Mouse (Mus musculus): ENCODE results near the gene Rptor. TPM values are rescaled to one million over a fixed set of nuclear protein-coding genes. Genes with fewer than 3 reads are reported as not detected.

Gene Rptor
- polyA plus RNA-seq, 1 experiment from 2014 or later = 9.3 TPM

DNA sequence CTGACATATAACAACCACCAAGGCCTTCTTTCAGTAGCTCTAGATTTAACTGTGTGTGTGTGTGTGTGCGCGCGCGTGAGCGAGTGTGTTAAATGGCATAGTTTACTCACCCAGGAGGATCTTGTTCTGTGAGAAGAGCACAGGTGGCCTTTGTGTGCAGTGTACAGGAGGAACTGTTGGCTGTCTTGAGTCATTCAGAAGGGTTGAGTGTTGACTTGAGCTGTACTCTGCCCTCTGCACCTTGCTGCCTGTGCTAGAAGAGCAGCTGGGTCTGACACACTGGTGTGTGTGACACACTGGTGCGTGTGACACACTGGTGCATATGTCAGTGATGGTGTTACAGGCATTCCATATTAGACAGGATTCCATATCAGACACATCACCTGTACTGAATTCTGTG lies 8.8 kb downstream of the Rptor start:
- Histone ChIP-seq H3K4me2 (no peak overlapping the region), H3K9me3 (no peaks in the 10 kb centered on the region), H3K27me3 (replicated peaks) (no peaks in the 10 kb centered on the region), H3K4me3 (replicated peaks) (no peak overlapping the region), H3K36me3 (no peaks in the 10 kb centered on the region), H3K4me1 (0 out of 2 replicates have a peak, but pooled peaks cover 2% of the 10 kb centered on the region), H3K27ac (no peak overlapping the region), H3K9ac (no peak overlapping the region)
- no peak for ATAC-seq (ENCODE audit: insufficient read depth, low FRiP score, low read depth)
- 94% methylated on average over 6 of the region's 6 CpGs for WGBS

DNA sequence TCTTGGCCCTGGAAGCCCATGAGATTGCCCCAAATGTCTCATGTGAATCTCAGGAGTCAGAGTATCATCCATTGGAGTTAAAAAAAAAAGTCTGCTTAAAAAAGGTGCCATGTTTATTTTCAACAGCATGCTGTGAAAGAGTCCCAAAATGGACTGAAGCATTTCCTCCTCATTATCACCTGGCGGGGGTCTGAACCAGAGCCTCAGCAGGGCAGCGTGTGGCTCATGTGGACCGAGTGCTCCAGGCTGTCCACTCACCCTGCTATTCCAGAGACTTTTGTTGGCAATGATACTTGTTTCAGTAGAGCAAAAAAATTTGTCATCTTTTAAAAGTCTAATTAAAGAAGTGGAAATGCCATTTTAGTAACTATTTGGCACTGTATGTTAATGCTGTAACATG lies 9.5 kb downstream of the Rptor start:
- Histone ChIP-seq H3K9ac (no peak overlapping the region), H3K4me2 (no peak overlapping the region), H3K27ac (no peak overlapping the region), H3K4me1 (0 out of 2 replicates have a peak, but pooled peaks cover 2% of the 10 kb centered on the region), H3K27me3 (replicated peaks) (no peaks in the 10 kb centered on the region), H3K4me3 (replicated peaks) (no peak overlapping the region), H3K36me3 (no peaks in the 10 kb centered on the region), H3K9me3 (no peaks in the 10 kb centered on the region)
- no peak for ATAC-seq (ENCODE audit: insufficient read depth, low FRiP score, low read depth)
- WGBS = 71% methylated on average over 3 of the region's 3 CpGs

DNA sequence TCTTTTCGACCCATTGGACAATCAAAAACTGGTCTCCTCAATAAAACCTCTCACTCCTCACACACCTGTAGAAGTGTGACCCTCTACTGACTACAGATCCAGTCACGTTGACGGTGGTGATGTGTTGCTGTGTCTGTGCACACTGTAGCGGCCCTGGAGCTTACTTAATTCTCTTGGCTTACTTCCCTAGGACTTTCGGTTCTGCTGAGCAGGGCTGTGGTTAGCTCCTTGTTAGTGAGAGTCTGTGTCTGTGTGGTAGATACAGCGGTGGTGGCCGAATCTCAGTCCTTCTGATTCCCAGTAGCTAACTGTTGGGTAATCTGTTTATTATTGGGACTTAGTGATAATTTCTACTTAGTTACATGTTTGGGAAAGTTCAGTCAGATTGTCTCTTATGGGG lies 12.4 kb downstream of the Rptor start:
- no peak overlapping the region for H3K27ac ChIP-seq
- H3K27me3 ChIP-seq (replicated peaks) = no peaks in the 10 kb centered on the region
- no peak overlapping the region for H3K9ac ChIP-seq
- no peak overlapping the region for H3K4me2 ChIP-seq
- H3K4me3 ChIP-seq (replicated peaks) = no peak overlapping the region
- H3K4me1 ChIP-seq = 0 out of 2 replicates have a peak, but pooled peaks cover 2% of the 10 kb centered on the region
- ATAC-seq (ENCODE audit: insufficient read depth, low FRiP score, low read depth) = no peak
- 86% methylated on average over 7 of the region's 7 CpGs for WGBS
- no peaks in the 10 kb centered on the region for H3K9me3 ChIP-seq
- H3K36me3 ChIP-seq = no peaks in the 10 kb centered on the region

DNA sequence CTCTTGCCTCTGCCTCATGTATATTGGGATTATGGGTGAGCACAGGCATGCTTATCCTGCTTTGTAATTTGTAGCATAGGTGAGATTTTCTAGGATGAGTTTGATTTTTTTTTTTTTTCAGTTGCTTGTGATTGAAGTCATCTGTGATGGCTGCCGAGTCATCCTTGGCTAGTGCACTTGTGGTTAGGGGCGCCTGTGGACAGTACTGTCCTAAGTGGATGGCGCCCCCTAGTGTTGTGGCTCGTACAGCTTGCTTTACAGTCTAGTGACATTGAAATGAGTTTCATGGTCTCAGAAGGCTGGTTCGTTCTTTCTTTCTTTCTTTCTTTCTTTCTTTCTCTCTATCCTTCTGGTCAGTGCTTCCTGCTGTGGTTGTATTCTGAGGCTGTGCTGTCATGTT lies 16.1 kb downstream of the Rptor start:
- no peaks in the 10 kb centered on the region for H3K4me1 ChIP-seq
- no peak overlapping the region for H3K9ac ChIP-seq
- ATAC-seq (ENCODE audit: insufficient read depth, low FRiP score, low read depth) = no peak
- H3K27me3 ChIP-seq (replicated peaks) = no peaks in the 10 kb centered on the region
- H3K36me3 ChIP-seq = no peaks in the 10 kb centered on the region
- H3K4me2 ChIP-seq = no peak overlapping the region
- H3K27ac ChIP-seq = no peak overlapping the region
- WGBS = 36% methylated on average over 5 of the region's 5 CpGs
- H3K4me3 ChIP-seq (replicated peaks) = no peak overlapping the region
- no peaks in the 10 kb centered on the region for H3K9me3 ChIP-seq

DNA sequence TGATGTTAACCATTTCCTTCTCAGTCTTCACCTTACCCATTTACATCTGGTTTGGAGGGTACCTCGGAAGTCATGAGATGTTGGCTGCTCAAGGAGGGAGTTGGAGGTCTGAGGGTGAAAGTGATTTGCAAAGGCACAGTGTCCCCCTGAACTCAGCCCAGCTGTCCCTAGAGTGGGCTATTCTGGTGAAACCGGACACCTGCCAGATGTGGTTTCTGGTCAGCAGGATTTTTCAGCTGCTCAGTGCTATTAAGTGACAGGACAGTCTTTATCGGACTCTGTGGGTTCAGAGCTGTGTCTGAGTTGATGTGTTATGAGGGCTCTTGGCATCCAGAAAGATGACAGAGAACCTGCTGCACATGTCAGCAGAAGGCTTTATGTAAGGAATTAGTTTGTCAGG lies 18.6 kb downstream of the Rptor start:
- H3K27ac ChIP-seq = no peak overlapping the region
- no peak overlapping the region for H3K9ac ChIP-seq
- no peaks in the 10 kb centered on the region for H3K36me3 ChIP-seq
- no peaks in the 10 kb centered on the region for H3K9me3 ChIP-seq
- no peak overlapping the region for H3K4me3 ChIP-seq (replicated peaks)
- no peaks in the 10 kb centered on the region for H3K4me1 ChIP-seq
- no peak overlapping the region for H3K4me2 ChIP-seq
- no peaks in the 10 kb centered on the region for H3K27me3 ChIP-seq (replicated peaks)
- ATAC-seq (ENCODE audit: insufficient read depth, low FRiP score, low read depth) = no peak
- 63% methylated on average over 3 of the region's 3 CpGs for WGBS

DNA sequence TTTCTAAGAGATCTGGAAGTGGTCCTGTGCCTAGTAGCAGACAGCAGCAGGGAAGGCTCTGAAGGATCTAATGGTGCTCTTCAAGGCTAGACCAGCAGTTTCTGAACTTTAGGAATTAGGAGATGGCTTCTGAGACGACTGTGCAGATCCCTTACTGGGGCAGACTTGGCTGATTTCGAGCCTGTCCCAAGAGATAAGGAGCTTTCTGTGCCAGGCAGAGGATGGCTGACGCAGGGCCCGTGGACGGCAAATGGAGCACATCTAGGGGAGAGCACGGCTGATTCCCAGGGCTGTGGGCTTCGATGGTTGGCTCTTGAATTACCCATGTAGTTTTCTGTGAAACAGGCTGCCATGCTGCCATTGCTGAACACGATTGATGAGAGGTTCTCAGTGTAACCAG lies 21.1 kb downstream of the Rptor start:
- H3K27ac ChIP-seq = no peak overlapping the region
- no peak overlapping the region for H3K9ac ChIP-seq
- H3K4me1 ChIP-seq = no peaks in the 10 kb centered on the region
- no peak overlapping the region for H3K4me3 ChIP-seq (replicated peaks)
- no peak overlapping the region for H3K4me2 ChIP-seq
- no peaks in the 10 kb centered on the region for H3K9me3 ChIP-seq
- no peaks in the 10 kb centered on the region for H3K36me3 ChIP-seq
- H3K27me3 ChIP-seq (replicated peaks) = no peaks in the 10 kb centered on the region
- ATAC-seq (ENCODE audit: insufficient read depth, low FRiP score, low read depth) = no peak
- 81% methylated on average over 8 of the region's 8 CpGs for WGBS

DNA sequence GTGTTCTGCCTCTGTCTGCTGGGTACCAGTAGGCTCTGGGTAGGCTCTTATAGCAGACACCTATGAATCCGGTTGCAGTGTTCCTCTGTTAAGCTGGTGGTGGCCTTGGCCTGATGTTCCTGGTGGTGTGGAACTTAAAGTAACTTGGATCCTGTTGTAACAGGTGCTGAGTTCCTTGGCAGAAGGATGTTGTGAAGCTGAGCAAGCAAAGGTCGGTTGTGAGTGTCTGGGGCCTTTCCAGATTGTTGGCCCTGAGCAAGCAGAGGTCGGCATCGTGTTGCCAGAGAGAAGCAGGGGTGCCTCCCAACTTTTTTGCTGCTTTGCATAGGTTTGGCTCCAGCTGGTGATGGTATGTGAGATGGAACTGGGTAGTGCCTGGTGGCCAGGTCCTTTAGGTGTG lies 21.7 kb downstream of the Rptor start:
- H3K9ac ChIP-seq = no peak overlapping the region
- no peak for ATAC-seq (ENCODE audit: insufficient read depth, low FRiP score, low read depth)
- WGBS = 61% methylated on average over 4 of the region's 4 CpGs
- H3K36me3 ChIP-seq = no peaks in the 10 kb centered on the region
- peaks cover 2% of the 10 kb centered on the region; the same call in 1 of the 2 replicates for H3K4me1 ChIP-seq
- H3K4me3 ChIP-seq (replicated peaks) = no peak overlapping the region
- H3K27me3 ChIP-seq (replicated peaks) = no peaks in the 10 kb centered on the region
- no peak overlapping the region for H3K4me2 ChIP-seq
- H3K27ac ChIP-seq = no peak overlapping the region
- no peaks in the 10 kb centered on the region for H3K9me3 ChIP-seq

DNA sequence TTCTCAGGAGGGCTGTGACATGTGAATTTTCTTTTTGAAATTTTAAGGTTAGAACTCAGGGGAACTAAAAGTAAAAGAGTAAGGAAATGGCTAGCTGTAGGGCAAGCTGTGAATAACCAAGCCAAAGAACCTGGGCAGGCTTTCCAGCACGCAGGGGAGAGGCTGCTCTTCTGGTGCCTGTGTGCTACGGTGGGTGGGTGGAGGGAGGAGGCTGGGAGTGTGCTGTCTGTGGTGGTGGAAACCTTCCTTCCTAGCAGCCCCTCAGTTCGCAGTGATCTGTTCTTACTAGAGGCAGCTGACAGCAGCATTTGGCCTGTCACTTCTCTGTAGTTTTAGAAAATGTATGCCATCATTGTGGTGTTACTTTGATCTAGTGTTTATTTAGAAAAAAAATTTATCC lies 22.2 kb downstream of the Rptor start:
- Histone ChIP-seq H3K4me3 (replicated peaks) (no peak overlapping the region), H3K4me2 (no peak overlapping the region), H3K9ac (no peak overlapping the region), H3K36me3 (no peaks in the 10 kb centered on the region), H3K9me3 (no peaks in the 10 kb centered on the region), H3K27me3 (replicated peaks) (no peaks in the 10 kb centered on the region), H3K4me1 (peaks cover 4% of the 10 kb centered on the region; the same call in 1 of the 2 replicates), H3K27ac (no peak overlapping the region)
- ATAC-seq (ENCODE audit: insufficient read depth, low FRiP score, low read depth) = no peak
- WGBS = 30% methylated on average over 3 of the region's 3 CpGs

DNA sequence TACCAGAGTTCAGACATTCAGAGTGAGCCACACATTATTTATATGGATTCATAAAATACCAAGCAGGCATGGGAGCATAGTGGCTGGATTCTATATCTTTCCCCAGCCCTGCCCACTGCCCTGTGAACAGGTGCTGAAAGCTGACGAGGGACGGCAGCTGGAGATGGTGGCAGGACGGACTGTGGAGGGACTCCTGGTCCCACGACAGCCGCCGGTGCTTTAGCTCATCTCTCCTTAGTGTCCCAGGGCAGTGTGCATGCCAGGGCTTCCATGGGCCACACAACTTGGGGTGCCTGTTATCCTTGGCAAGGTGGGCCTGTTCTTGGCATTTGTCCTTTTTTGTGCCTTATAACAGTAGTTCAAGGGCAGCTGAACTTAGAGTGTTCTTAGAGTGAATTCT lies 22.8 kb downstream of the Rptor start:
- ATAC-seq (ENCODE audit: insufficient read depth, low FRiP score, low read depth) = no peak
- Histone ChIP-seq H3K4me3 (replicated peaks) (no peak overlapping the region), H3K9ac (no peak overlapping the region), H3K4me1 (peaks cover 4% of the 10 kb centered on the region; the same call in 1 of the 2 replicates), H3K27me3 (replicated peaks) (no peaks in the 10 kb centered on the region), H3K4me2 (no peak overlapping the region), H3K36me3 (no peaks in the 10 kb centered on the region), H3K9me3 (no peaks in the 10 kb centered on the region), H3K27ac (no peak overlapping the region)
- WGBS = 74% methylated on average over 6 of the region's 6 CpGs

DNA sequence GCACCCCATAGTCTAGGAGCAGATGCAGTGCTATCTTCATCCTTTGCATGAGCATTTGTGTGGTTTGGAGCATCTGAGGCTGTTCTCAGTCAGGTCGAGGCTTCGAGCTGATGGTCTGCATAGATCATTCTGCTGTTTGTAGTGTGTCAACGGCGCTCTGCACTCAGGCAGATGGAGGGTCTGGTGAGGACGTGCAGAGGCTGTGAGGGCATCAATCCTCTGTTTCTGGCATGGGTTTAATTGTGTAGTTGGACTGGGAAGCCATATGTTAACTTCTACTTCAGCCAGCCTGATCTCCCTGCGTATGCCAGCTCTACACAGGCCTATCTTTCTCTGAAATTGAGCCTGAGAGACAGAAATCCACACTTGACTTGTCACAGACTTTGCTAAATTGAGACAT lies 23.2 kb downstream of the Rptor start:
- ATAC-seq (ENCODE audit: insufficient read depth, low FRiP score, low read depth) = no peak
- Histone ChIP-seq H3K9me3 (no peaks in the 10 kb centered on the region), H3K4me1 (peaks cover 6% of the 10 kb centered on the region), H3K9ac (no peak overlapping the region), H3K4me3 (replicated peaks) (no peak overlapping the region), H3K36me3 (no peaks in the 10 kb centered on the region), H3K4me2 (no peak overlapping the region), H3K27me3 (replicated peaks) (no peaks in the 10 kb centered on the region), H3K27ac (no peak overlapping the region)
- 41% methylated on average over 6 of the region's 6 CpGs for WGBS

DNA sequence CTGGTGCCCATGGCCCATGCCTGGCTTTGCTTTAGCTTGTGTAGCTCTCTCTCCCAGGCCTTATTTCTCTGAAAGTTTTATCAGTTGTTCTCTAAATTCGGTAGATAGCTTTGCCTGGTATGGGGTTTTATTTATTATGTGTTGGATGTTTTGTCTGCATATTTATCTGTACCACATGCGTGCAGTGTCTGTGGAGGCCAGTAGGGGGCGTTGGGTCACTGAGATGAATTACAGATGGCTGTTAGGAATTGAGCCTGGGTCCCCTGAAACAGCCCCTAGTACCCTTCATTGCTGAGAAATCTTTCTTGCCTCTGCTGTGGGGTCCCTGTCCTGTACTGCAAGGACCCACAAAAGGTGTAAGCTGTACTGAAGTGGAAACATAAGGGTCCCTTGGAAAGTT lies 24.5 kb downstream of the Rptor start:
- Histone ChIP-seq H3K36me3 (no peaks in the 10 kb centered on the region), H3K9me3 (no peaks in the 10 kb centered on the region), H3K27ac (no peak overlapping the region), H3K4me2 (no peak overlapping the region), H3K4me3 (replicated peaks) (no peak overlapping the region), H3K4me1 (peaks cover 12% of the 10 kb centered on the region), H3K9ac (no peak overlapping the region), H3K27me3 (replicated peaks) (no peaks in the 10 kb centered on the region)
- 69% methylated on average over 3 of the region's 3 CpGs for WGBS
- ATAC-seq (ENCODE audit: insufficient read depth, low FRiP score, low read depth) = no peak

DNA sequence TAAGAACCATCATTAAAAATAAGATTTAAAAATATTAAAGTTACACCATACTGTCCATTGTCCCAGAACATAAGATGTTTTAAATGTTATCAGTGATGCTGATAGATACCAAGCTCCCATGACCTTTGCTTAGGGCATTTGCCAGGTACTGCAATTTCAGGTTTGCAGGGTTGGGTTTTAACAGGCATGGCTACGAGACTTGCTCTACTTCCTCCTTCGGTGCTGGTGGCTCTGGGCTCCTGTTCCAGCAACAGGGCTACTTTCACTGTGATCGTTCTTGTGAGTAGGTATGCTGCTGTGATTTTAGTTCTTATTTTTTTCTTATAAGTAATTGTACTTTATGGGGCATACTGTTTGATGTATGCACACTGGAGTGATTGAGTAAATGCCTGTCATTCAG lies 26.4 kb downstream of the Rptor start:
- no peak overlapping the region for H3K4me2 ChIP-seq
- no peak for ATAC-seq (ENCODE audit: insufficient read depth, low FRiP score, low read depth)
- no peak overlapping the region for H3K27ac ChIP-seq
- H3K9ac ChIP-seq = no peak overlapping the region
- H3K36me3 ChIP-seq = no peaks in the 10 kb centered on the region
- no peaks in the 10 kb centered on the region for H3K27me3 ChIP-seq (replicated peaks)
- H3K4me1 ChIP-seq = peaks cover 12% of the 10 kb centered on the region
- H3K4me3 ChIP-seq (replicated peaks) = no peak overlapping the region
- WGBS = 77% methylated on average over 3 of the region's 3 CpGs
- H3K9me3 ChIP-seq = no peaks in the 10 kb centered on the region

DNA sequence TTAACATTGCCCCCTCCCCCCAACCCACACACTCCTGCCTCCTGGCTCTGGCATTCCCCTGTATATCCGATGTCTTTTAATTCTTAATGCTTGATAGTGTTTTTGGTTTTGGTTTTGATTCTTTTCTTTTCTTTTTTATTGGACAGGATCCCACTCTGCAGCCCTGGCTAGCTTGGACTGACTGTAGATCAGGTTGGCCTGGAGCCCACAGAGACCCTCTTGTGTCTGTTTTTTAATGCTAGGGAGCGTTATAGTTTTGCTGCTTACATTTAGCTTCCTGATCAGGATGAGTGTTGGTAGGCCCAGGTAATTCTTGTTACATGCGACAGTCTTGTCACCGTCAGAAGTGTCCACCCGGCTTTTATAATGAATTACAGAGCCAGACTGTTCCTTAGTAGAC lies 27.6 kb downstream of the Rptor start:
- Histone ChIP-seq H3K9ac (no peak overlapping the region), H3K4me3 (replicated peaks) (no peak overlapping the region), H3K9me3 (no peaks in the 10 kb centered on the region), H3K27me3 (replicated peaks) (no peaks in the 10 kb centered on the region), H3K4me2 (no peak overlapping the region), H3K36me3 (no peaks in the 10 kb centered on the region), H3K4me1 (peaks cover 12% of the 10 kb centered on the region), H3K27ac (no peak overlapping the region)
- WGBS = 73% methylated on average over 5 of the region's 5 CpGs
- ATAC-seq (ENCODE audit: insufficient read depth, low FRiP score, low read depth) = no peak
